Mouse (Mus musculus): ENCODE data around the gene Parp2. TPM values are rescaled to one million over a fixed set of nuclear protein-coding genes. Genes with fewer than 3 reads are reported as not detected.
"Not testable (repeated sequence)": the region's sequence is repeated elsewhere in the genome, so short reads cannot be mapped to it uniquely, and the experiment has no call there.

Parp2 gene
- polyA plus RNA-seq, 1 experiment from 2014 or later, result 74.5 TPM

GRCm38 (mm10) chr14:50855788-50856187, 48.1 kb downstream of the Parp2 start:
- Histone ChIP-seq H3K36me3 (peaks cover 20% of the 10 kb centered on the region), H3K4me1 (no peaks in the 10 kb centered on the region), H3K27me3 (ENCODE audit: low read depth, poor library complexity, severe bottlenecking) (no peaks in the 10 kb centered on the region), H3K4me3 (no peak overlapping the region), H3K27ac (replicated peaks) (no peak overlapping the region), H3K9me3 (replicated peaks) (peaks cover 4% of the 10 kb centered on the region; the same call in 1 of the 2 replicates)
- 90% methylated on average over 5 of the region's 5 CpGs for WGBS
- no peak for DNase-seq (ENCODE audit: low spot score)

GRCm38 (mm10) chr14:50862641-50863040, 55.0 kb downstream of the Parp2 start:
- WGBS, result 91% methylated on average over 10 of the region's 10 CpGs
- no peak for DNase-seq (ENCODE audit: low spot score)
- H3K4me3 ChIP-seq, result no peak overlapping the region
- H3K27me3 ChIP-seq (ENCODE audit: low read depth, poor library complexity, severe bottlenecking), result no peaks in the 10 kb centered on the region
- H3K36me3 ChIP-seq, result peaks cover 19% of the 10 kb centered on the region
- H3K4me1 ChIP-seq, result no peaks in the 10 kb centered on the region
- peaks cover 4% of the 10 kb centered on the region; the same call in 1 of the 2 replicates for H3K9me3 ChIP-seq (replicated peaks)
- no peak overlapping the region for H3K27ac ChIP-seq (replicated peaks)

- not testable (repeated sequence) for H3K9me3 ChIP-seq (replicated peaks)
Measured at GRCm38 (mm10) chr14:50865005-50865404, 57.4 kb downstream of the Parp2 start.

GRCm38 (mm10) chr14:50866966-50867365, 59.3 kb downstream of the Parp2 start:
- H3K9me3 ChIP-seq (replicated peaks), result no peaks in the 10 kb centered on the region
- H3K27me3 ChIP-seq (ENCODE audit: low read depth, poor library complexity, severe bottlenecking), result no peaks in the 10 kb centered on the region
- peaks cover 8% of the 10 kb centered on the region for H3K36me3 ChIP-seq
- H3K27ac ChIP-seq (replicated peaks), result no peak overlapping the region
- no peak overlapping the region for H3K4me3 ChIP-seq
- peaks cover 12% of the 10 kb centered on the region for H3K4me1 ChIP-seq
- no peak for DNase-seq (ENCODE audit: low spot score)
- WGBS, result 95% methylated on average over 3 of the region's 3 CpGs

More at GRCm38 (mm10) chr14:50865005-50865404, 57.4 kb downstream of the Parp2 start:
- not testable (repeated sequence) for H3K4me3 ChIP-seq; H3K27ac ChIP-seq (replicated peaks); DNase-seq (ENCODE audit: low spot score); H3K4me1 ChIP-seq; H3K27me3 ChIP-seq (ENCODE audit: low read depth, poor library complexity, severe bottlenecking)
- peaks cover 14% of the 10 kb centered on the region for H3K36me3 ChIP-seq

- H3K27ac ChIP-seq (replicated peaks), result no peak overlapping the region
- no peak for DNase-seq (ENCODE audit: low spot score)
- peaks cover 12% of the 10 kb centered on the region for H3K4me1 ChIP-seq
- 0 out of 2 replicates have a peak, but pooled peaks cover 4% of the 10 kb centered on the region for H3K36me3 ChIP-seq
- 82% methylated on average over 4 of the region's 4 CpGs for WGBS
- no peaks in the 10 kb centered on the region for H3K27me3 ChIP-seq (ENCODE audit: low read depth, poor library complexity, severe bottlenecking)
- H3K9me3 ChIP-seq (replicated peaks), result no peaks in the 10 kb centered on the region
- H3K4me3 ChIP-seq, result no peak overlapping the region
Measured at GRCm38 (mm10) chr14:50868211-50868610, 60.6 kb downstream of the Parp2 start.

GRCm38 (mm10) chr14:50868656-50869055, 61.0 kb downstream of the Parp2 start:
- Histone ChIP-seq H3K27ac (replicated peaks) (no peak overlapping the region), H3K9me3 (replicated peaks) (no peaks in the 10 kb centered on the region), H3K4me3 (no peak overlapping the region), H3K27me3 (ENCODE audit: low read depth, poor library complexity, severe bottlenecking) (no peaks in the 10 kb centered on the region), H3K4me1 (peaks cover 12% of the 10 kb centered on the region), H3K36me3 (0 out of 2 replicates have a peak, but pooled peaks cover 4% of the 10 kb centered on the region)
- no peak for DNase-seq (ENCODE audit: low spot score)
- 89% methylated on average over 5 of the region's 5 CpGs for WGBS

- Histone ChIP-seq H3K27ac (replicated peaks) (peak within 1 kb of the TSS; percentile 81), H3K9me3 (replicated peaks) (no peaks in the 10 kb centered on the region), H3K4me3 (peak within 1 kb of the TSS; percentile 61), H3K4me1 (peaks cover 12% of the 10 kb centered on the region), H3K36me3 (0 out of 2 replicates have a peak, but pooled peaks cover 4% of the 10 kb centered on the region), H3K27me3 (ENCODE audit: low read depth, poor library complexity, severe bottlenecking) (no peaks in the 10 kb centered on the region)
- peak; percentile 75 for DNase-seq (ENCODE audit: low spot score)
- WGBS, result 8% methylated on average over 32 of the region's 32 CpGs
Measured at GRCm38 (mm10) chr14:50869889-50870804, 62.5 kb downstream of the Parp2 start, which contains the start of gene Tep1. Gene Tep1, minus strand, starts transcription at chr14:50870560.

GRCm38 (mm10) chr14:50870805-50871143, 63.1 kb downstream of the Parp2 start:
- Histone ChIP-seq H3K36me3 (0 out of 2 replicates have a peak, but pooled peaks cover 4% of the 10 kb centered on the region), H3K27me3 (ENCODE audit: low read depth, poor library complexity, severe bottlenecking) (no peaks in the 10 kb centered on the region), H3K9me3 (replicated peaks) (no peaks in the 10 kb centered on the region), H3K4me3 (peak overlapping the region; percentile 61), H3K4me1 (peaks cover 12% of the 10 kb centered on the region), H3K27ac (replicated peaks) (peak overlapping the region; percentile 81)
- 27% methylated on average over 5 of the region's 5 CpGs for WGBS
- no peak for DNase-seq (ENCODE audit: low spot score)

Other genes starting within 250 kb of the Parp2 start
- gene Olfr744, start 193.0 kb upstream of the Parp2 start, polyA plus RNA-seq (2016; fragmentation: Nextera tagmentation; extraction: Ambion mirVana), result not detected in 2 replicates
- not detected in 2 replicates for gene Olfr745, start 168.5 kb upstream of the Parp2 start, polyA plus RNA-seq (2016; fragmentation: Nextera tagmentation; extraction: Ambion mirVana)
- gene Olfr746, start 160.8 kb upstream of the Parp2 start, polyA plus RNA-seq (2016; fragmentation: Nextera tagmentation; extraction: Ambion mirVana), result not detected in 2 replicates
- not detected in 2 replicates for gene Olfr747, start 114.6 kb upstream of the Parp2 start, polyA plus RNA-seq (2016; fragmentation: Nextera tagmentation; extraction: Ambion mirVana)
- not detected in 2 replicates for gene Olfr748, start 100.5 kb upstream of the Parp2 start, polyA plus RNA-seq (2016; fragmentation: Nextera tagmentation; extraction: Ambion mirVana)
- gene Olfr749, start 62.7 kb upstream of the Parp2 start, polyA plus RNA-seq (2016; fragmentation: Nextera tagmentation; extraction: Ambion mirVana), result not detected in 2 replicates
- 116 and 127 TPM in 2 replicates for gene Ttc5, start 22.3 kb upstream of the Parp2 start, polyA plus RNA-seq (2016; fragmentation: Nextera tagmentation; extraction: Ambion mirVana)
- gene Ccnb1ip1, start 109 bp upstream of the Parp2 start, polyA plus RNA-seq (2016; fragmentation: Nextera tagmentation; extraction: Ambion mirVana), result not detected in 2 replicates
- 3.9 and 5.0 TPM in 2 replicates for gene Tep1, start 62.7 kb downstream of the Parp2 start, polyA plus RNA-seq (2016; fragmentation: Nextera tagmentation; extraction: Ambion mirVana)
- gene Klhl33, start 89.7 kb downstream of the Parp2 start, polyA plus RNA-seq (2016; fragmentation: Nextera tagmentation; extraction: Ambion mirVana), result 0.12 and 0.14 TPM in 2 replicates
- gene Osgep, start 117.1 kb downstream of the Parp2 start, polyA plus RNA-seq (2016; fragmentation: Nextera tagmentation; extraction: Ambion mirVana), result 192 TPM in 2 replicates
- gene Apex1, start 117.1 kb downstream of the Parp2 start, polyA plus RNA-seq (2016; fragmentation: Nextera tagmentation; extraction: Ambion mirVana), result 412 and 447 TPM in 2 replicates
- gene Pip4p1, start 123.0 kb downstream of the Parp2 start, polyA plus RNA-seq (2016; fragmentation: Nextera tagmentation; extraction: Ambion mirVana), result 50.4 and 55.6 TPM in 2 replicates
- gene Pnp, start 123.2 kb downstream of the Parp2 start, polyA plus RNA-seq (2016; fragmentation: Nextera tagmentation; extraction: Ambion mirVana), result 73.9 and 85.1 TPM in 2 replicates
- not detected in 2 replicates for gene Gm49342, start 136.7 kb downstream of the Parp2 start, polyA plus RNA-seq (2016; fragmentation: Nextera tagmentation; extraction: Ambion mirVana)
- 0.15 and 0.78 TPM in 2 replicates for gene Pnp2, start 148.2 kb downstream of the Parp2 start, polyA plus RNA-seq (2016; fragmentation: Nextera tagmentation; extraction: Ambion mirVana)
- gene Rnase10, start 199.9 kb downstream of the Parp2 start, polyA plus RNA-seq (2016; fragmentation: Nextera tagmentation; extraction: Ambion mirVana), result not detected in 2 replicates
- gene Rnase9, start 234.0 kb downstream of the Parp2 start, polyA plus RNA-seq (2016; fragmentation: Nextera tagmentation; extraction: Ambion mirVana), result not detected in 2 replicates
- gene Rnase11, start 242.3 kb downstream of the Parp2 start, polyA plus RNA-seq (2016; fragmentation: Nextera tagmentation; extraction: Ambion mirVana), result not detected in 2 replicates
- not detected in 2 replicates for gene Rnase12, start 249.8 kb downstream of the Parp2 start, polyA plus RNA-seq (2016; fragmentation: Nextera tagmentation; extraction: Ambion mirVana)